Mouse (Mus musculus) testis, adult 2 months (tissue): ENCODE data around the gene Vps54.

Source experiments
- CTCF ChIP-seq: fragments of 200-500 bp; IDR thresholded peaks from 2 replicates; pipeline ENCODE4 v1.5.1; 2012; ENCODE audit warnings: low read depth, mild to moderate bottlenecking, inconsistent platforms, low read length, moderate library complexity; ENCODE audit not compliant: control insufficient read depth, insufficient read depth, insufficient replicate concordance
- POLR2A ChIP-seq: fragments of 200-500 bp; IDR thresholded peaks from 2 replicates; pipeline ENCODE4 v1.6.1; 2012; ENCODE audit warnings: low read depth, mild to moderate bottlenecking, inconsistent platforms, low read length, moderate library complexity; ENCODE audit not compliant: control insufficient read depth

- TF ChIP-seq POLR2A (no peak), CTCF (no peak)
These were observed 19.8 kb upstream of the Vps54 start for GRCm38 (mm10) chr11:21219281-21219680.
